Mouse (Mus musculus): Measurements from ENCODE around the gene Zfp936. TPM values are rescaled to one million over a fixed set of nuclear protein-coding genes. Genes with fewer than 3 reads are reported as not detected.
"Not testable (repeated sequence)": the region's sequence is repeated elsewhere in the genome, so short reads cannot be mapped to it uniquely, and the experiment has no call there.

Gene Zfp936
- not detected in 2 replicates for polyA plus RNA-seq (2015; fragmentation: Nextera tagmentation; extraction: Ambion mirVana)

GRCm38 (mm10) chr7:43113929-43114328 is at the start of gene Zfp936:
TSS of gene Zfp936 (plus strand) at chr7:43114229.
- 82% methylated on average over 10 of the region's 10 CpGs for WGBS
- H3K9ac ChIP-seq; H3K27me3 ChIP-seq; H3K4me2 ChIP-seq; ATAC-seq (replicated peaks; ENCODE audit: low FRiP score); H3K4me1 ChIP-seq; H3K36me3 ChIP-seq; H3K27ac ChIP-seq; H3K9me3 ChIP-seq (replicated peaks); H3K4me3 ChIP-seq (replicated peaks): not testable (repeated sequence)

GRCm38 (mm10) chr7:43077831-43078230 is 36.2 kb upstream of the Zfp936 start:
- Histone ChIP-seq H3K9ac (no peak overlapping the region), H3K36me3 (no peaks in the 10 kb centered on the region), H3K4me2 (no peak overlapping the region), H3K4me3 (replicated peaks) (no peak overlapping the region), H3K27ac (no peak overlapping the region), H3K9me3 (replicated peaks) (no peaks in the 10 kb centered on the region), H3K27me3 (no peaks in the 10 kb centered on the region), H3K4me1 (no peaks in the 10 kb centered on the region)
- ATAC-seq (replicated peaks; ENCODE audit: low FRiP score), result no peak
- 89% methylated on average over 8 of the region's 8 CpGs for WGBS

- H3K27ac ChIP-seq; ATAC-seq (replicated peaks; ENCODE audit: low FRiP score); H3K4me1 ChIP-seq; H3K4me3 ChIP-seq (replicated peaks); H3K9ac ChIP-seq; H3K36me3 ChIP-seq; H3K27me3 ChIP-seq; H3K4me2 ChIP-seq: not testable (repeated sequence)
- 93% methylated on average over 15 of the region's 15 CpGs for WGBS
- H3K9me3 ChIP-seq (replicated peaks), result peaks cover 49% of the 10 kb centered on the region
Measured at GRCm38 (mm10) chr7:43128691-43129090, 14.7 kb downstream of the Zfp936 start.

GRCm38 (mm10) chr7:43164121-43164520 is 50.1 kb downstream of the Zfp936 start:
- peaks cover 53% of the 10 kb centered on the region for H3K9me3 ChIP-seq (replicated peaks)
- WGBS, result 77% methylated on average over 4 of the region's 4 CpGs
- H3K27ac ChIP-seq; H3K27me3 ChIP-seq; H3K4me3 ChIP-seq (replicated peaks); H3K4me1 ChIP-seq; ATAC-seq (replicated peaks; ENCODE audit: low FRiP score); H3K9ac ChIP-seq; H3K4me2 ChIP-seq; H3K36me3 ChIP-seq: not testable (repeated sequence)

- peaks cover 50% of the 10 kb centered on the region for H3K9me3 ChIP-seq (replicated peaks)
- not testable (repeated sequence) for H3K9ac ChIP-seq; H3K4me3 ChIP-seq (replicated peaks); ATAC-seq (replicated peaks; ENCODE audit: low FRiP score); H3K4me1 ChIP-seq; H3K27ac ChIP-seq; H3K27me3 ChIP-seq; H3K36me3 ChIP-seq; H3K4me2 ChIP-seq
- 81% methylated on average over 4 of the region's 4 CpGs for WGBS
Measured at GRCm38 (mm10) chr7:43167101-43167500, 53.1 kb downstream of the Zfp936 start.

- not testable (repeated sequence) for H3K27ac ChIP-seq; H3K9ac ChIP-seq; H3K4me2 ChIP-seq; H3K4me1 ChIP-seq; ATAC-seq (replicated peaks; ENCODE audit: low FRiP score); H3K4me3 ChIP-seq (replicated peaks); H3K27me3 ChIP-seq; H3K36me3 ChIP-seq
- peaks cover 48% of the 10 kb centered on the region for H3K9me3 ChIP-seq (replicated peaks)
- WGBS, result 89% methylated on average over 1 of the region's 1 CpGs
Measured at GRCm38 (mm10) chr7:43167811-43168210, 53.8 kb downstream of the Zfp936 start.

GRCm38 (mm10) chr7:43168212-43168611 is 54.2 kb downstream of the Zfp936 start:
- H3K27me3 ChIP-seq; H3K4me1 ChIP-seq; ATAC-seq (replicated peaks; ENCODE audit: low FRiP score); H3K4me2 ChIP-seq; H3K9ac ChIP-seq; H3K36me3 ChIP-seq; H3K27ac ChIP-seq; H3K4me3 ChIP-seq (replicated peaks): not testable (repeated sequence)
- 52% methylated on average over 1 of the region's 1 CpGs for WGBS
- H3K9me3 ChIP-seq (replicated peaks), result peaks cover 45% of the 10 kb centered on the region

GRCm38 (mm10) chr7:43177003-43177702 is 63.1 kb downstream of the Zfp936 start:
- WGBS, result 87% methylated on average over 14 of the region's 14 CpGs
- H3K4me1 ChIP-seq, result no peaks in the 10 kb centered on the region
- no peak overlapping the region for H3K9ac ChIP-seq
- H3K27me3 ChIP-seq, result no peaks in the 10 kb centered on the region
- H3K4me2 ChIP-seq, result no peak overlapping the region
- no peak overlapping the region for H3K27ac ChIP-seq
- H3K36me3 ChIP-seq, result no peaks in the 10 kb centered on the region
- H3K4me3 ChIP-seq (replicated peaks), result no peak overlapping the region
- ATAC-seq (replicated peaks; ENCODE audit: low FRiP score), result no peak
- peaks cover 37% of the 10 kb centered on the region for H3K9me3 ChIP-seq (replicated peaks)

GRCm38 (mm10) chr7:43213781-43214180 is 99.8 kb downstream of the Zfp936 start:
- H3K27ac ChIP-seq; H3K4me2 ChIP-seq; H3K4me1 ChIP-seq; ATAC-seq (replicated peaks; ENCODE audit: low FRiP score); H3K9me3 ChIP-seq (replicated peaks); H3K4me3 ChIP-seq (replicated peaks); H3K27me3 ChIP-seq; H3K36me3 ChIP-seq; H3K9ac ChIP-seq: not testable (repeated sequence)
- 83% methylated on average over 7 of the region's 7 CpGs for WGBS

Small RNA genes within 50 kb of the gene (microRNA-seq; reads per million reads assigned to microRNA genes)
- gene Gm22707, result not detected

Other genes starting within 250 kb of the Zfp936 start
- not detected in 2 replicates for gene Gm2381, start 247.0 kb upstream of the Zfp936 start, polyA plus RNA-seq (2015; fragmentation: Nextera tagmentation; extraction: Ambion mirVana)
- not detected in 2 replicates for gene Vmn2r63, start 180.4 kb upstream of the Zfp936 start, polyA plus RNA-seq (2015; fragmentation: Nextera tagmentation; extraction: Ambion mirVana)
- not detected in 2 replicates for gene Gm9268, start 95.5 kb upstream of the Zfp936 start, polyA plus RNA-seq (2015; fragmentation: Nextera tagmentation; extraction: Ambion mirVana)
- gene Zfp715, start 199.1 kb downstream of the Zfp936 start, polyA plus RNA-seq (2015; fragmentation: Nextera tagmentation; extraction: Ambion mirVana), result 13.1 and 14.1 TPM in 2 replicates
- gene Siglecf, start 237.1 kb downstream of the Zfp936 start, polyA plus RNA-seq (2015; fragmentation: Nextera tagmentation; extraction: Ambion mirVana), result 0.10 and 0.18 TPM in 2 replicates